Mouse (Mus musculus): ENCODE measurements around the gene Sgsm2. TPM values are rescaled to one million over a fixed set of nuclear protein-coding genes. Genes with fewer than 3 reads are reported as not detected.

Gene Sgsm2
- total and polyA plus RNA-seq, 2 experiments from 2014 or later = 21.3 to 59.2 TPM

- Histone ChIP-seq H3K9ac (replicated peaks; ENCODE audit: low read length) (peak overlapping the region; percentile 97), H3K4me2 (ENCODE audit: low read depth, low read length) (peak overlapping the region; percentile 62), H3K9me3 (ENCODE audit: low read length) (no peaks in the 10 kb centered on the region), H3K27me3 (ENCODE audit: insufficient read depth, low read length) (no peaks in the 10 kb centered on the region), H3K36me3 (ENCODE audit: insufficient read depth, low read length) (no peaks in the 10 kb centered on the region), H3K4me1 (ENCODE audit: insufficient read depth, low read length) (peaks cover 22% of the 10 kb centered on the region), H3K4me3 (ENCODE audit: low read length) (peak overlapping the region; percentile 95), H3K27ac (peak overlapping the region; percentile 95)
- DNase-seq (ENCODE audit: low spot score) = peak; percentile 98
- under 1% methylated on average over 61 of the region's 61 CpGs for whole genome bisulfite sequencing
- peak; percentile 81 for ATAC-seq
- TF ChIP-seq CTCF (IDR thresholded peaks at IDR 0.05; ENCODE audit: low read depth) = no peak
These were observed 65.0 kb downstream of the Sgsm2 start for GRCm38 (mm10) chr11:74831606-74832451.

- peak overlapping the region; percentile 95 for H3K4me3 ChIP-seq (ENCODE audit: low read length)
- H3K27ac ChIP-seq = peak overlapping the region; percentile 95
- H3K9me3 ChIP-seq (ENCODE audit: low read length) = no peaks in the 10 kb centered on the region
- no peaks in the 10 kb centered on the region for H3K27me3 ChIP-seq (ENCODE audit: insufficient read depth, low read length)
- peak overlapping the region; percentile 97 for H3K9ac ChIP-seq (replicated peaks; ENCODE audit: low read length)
- no peak for TF ChIP-seq CTCF (IDR thresholded peaks at IDR 0.05; ENCODE audit: low read depth)
- no peaks in the 10 kb centered on the region; the same call in 1 of the 2 replicates for H3K36me3 ChIP-seq (ENCODE audit: insufficient read depth, low read length)
- H3K4me1 ChIP-seq (ENCODE audit: insufficient read depth, low read length) = peaks cover 22% of the 10 kb centered on the region
- peak overlapping the region; percentile 62 for H3K4me2 ChIP-seq (ENCODE audit: low read depth, low read length)
- no peak for ATAC-seq
- under 1% methylated on average over 33 of the region's 35 CpGs for WGBS
- peak; percentile 72 for DNase-seq (ENCODE audit: low spot score)
These were observed 65.7 kb downstream of the Sgsm2 start for GRCm38 (mm10) chr11:74831191-74831605.

- peak; percentile 100 for DNase-seq (ENCODE audit: low spot score)
- peaks cover 22% of the 10 kb centered on the region for H3K4me1 ChIP-seq (ENCODE audit: insufficient read depth, low read length)
- ATAC-seq = peak; percentile 88
- no peaks in the 10 kb centered on the region for H3K9me3 ChIP-seq (ENCODE audit: low read length)
- H3K36me3 ChIP-seq (ENCODE audit: insufficient read depth, low read length) = no peaks in the 10 kb centered on the region; the same call in 1 of the 2 replicates
- under 1% methylated on average over 66 of the region's 70 CpGs for WGBS
- H3K27ac ChIP-seq = peak within 1 kb of the TSS; percentile 95
- H3K4me2 ChIP-seq (ENCODE audit: low read depth, low read length) = peak within 1 kb of the TSS; percentile 62
- peak within 1 kb of the TSS; percentile 97 for H3K9ac ChIP-seq (replicated peaks; ENCODE audit: low read length)
- H3K27me3 ChIP-seq (ENCODE audit: insufficient read depth, low read length) = no peaks in the 10 kb centered on the region
- TF ChIP-seq CTCF (IDR thresholded peaks at IDR 0.05; ENCODE audit: low read depth) = 0 out of 2 replicates have a peak, but pooled peaks have one; percentile 9
- H3K4me3 ChIP-seq (ENCODE audit: low read length) = peak within 1 kb of the TSS; percentile 95
These were observed 66.4 kb downstream of the Sgsm2 start, which contains the start of gene Mnt for GRCm38 (mm10) chr11:74830256-74831161. Gene Mnt (plus strand): TSS chr11:74830920.

GRCm38 (mm10) chr11:74829812-74830211 is 67.0 kb downstream of the Sgsm2 start:
- Histone ChIP-seq H3K4me2 (ENCODE audit: low read depth, low read length) (peak overlapping the region; percentile 62), H3K9me3 (ENCODE audit: low read length) (no peaks in the 10 kb centered on the region), H3K27ac (peak overlapping the region; percentile 95), H3K9ac (replicated peaks; ENCODE audit: low read length) (peak overlapping the region; percentile 97), H3K27me3 (ENCODE audit: insufficient read depth, low read length) (no peaks in the 10 kb centered on the region), H3K36me3 (ENCODE audit: insufficient read depth, low read length) (no peaks in the 10 kb centered on the region; the same call in 1 of the 2 replicates), H3K4me1 (ENCODE audit: insufficient read depth, low read length) (peaks cover 20% of the 10 kb centered on the region), H3K4me3 (ENCODE audit: low read length) (peak overlapping the region; percentile 95)
- DNase-seq (ENCODE audit: low spot score) (peak; percentile 87), ATAC-seq (peak; percentile 24)
- peak; percentile 25; the same call in 1 of the 2 replicates for TF ChIP-seq CTCF (IDR thresholded peaks at IDR 0.05; ENCODE audit: low read depth)
- under 1% methylated on average over 20 of the region's 20 CpGs for WGBS

GRCm38 (mm10) chr11:74828965-74829550 is 67.8 kb downstream of the Sgsm2 start:
- H3K27me3 ChIP-seq (ENCODE audit: insufficient read depth, low read length) = no peaks in the 10 kb centered on the region
- H3K36me3 ChIP-seq (ENCODE audit: insufficient read depth, low read length) = no peaks in the 10 kb centered on the region; the same call in 1 of the 2 replicates
- TF ChIP-seq CTCF (IDR thresholded peaks at IDR 0.05; ENCODE audit: low read depth) = no peak
- no peak for DNase-seq (ENCODE audit: low spot score)
- H3K9ac ChIP-seq (replicated peaks; ENCODE audit: low read length) = no peak overlapping the region
- H3K27ac ChIP-seq = peak overlapping the region; percentile 95; the same call in 1 of the 2 replicates
- peaks cover 19% of the 10 kb centered on the region for H3K4me1 ChIP-seq (ENCODE audit: insufficient read depth, low read length)
- H3K4me3 ChIP-seq (ENCODE audit: low read length) = peak overlapping the region; percentile 95
- WGBS = 22% methylated on average over 11 of the region's 11 CpGs
- H3K4me2 ChIP-seq (ENCODE audit: low read depth, low read length) = peak overlapping the region; percentile 62
- no peaks in the 10 kb centered on the region for H3K9me3 ChIP-seq (ENCODE audit: low read length)
- ATAC-seq = no peak

- Histone ChIP-seq H3K4me1 (ENCODE audit: insufficient read depth, low read length) (peaks cover 13% of the 10 kb centered on the region), H3K36me3 (ENCODE audit: insufficient read depth, low read length) (no peaks in the 10 kb centered on the region; the same call in 1 of the 2 replicates), H3K9me3 (ENCODE audit: low read length) (no peaks in the 10 kb centered on the region), H3K4me2 (ENCODE audit: low read depth, low read length) (no peak overlapping the region), H3K4me3 (ENCODE audit: low read length) (no peak overlapping the region), H3K27ac (no peak overlapping the region), H3K27me3 (ENCODE audit: insufficient read depth, low read length) (no peaks in the 10 kb centered on the region), H3K9ac (replicated peaks; ENCODE audit: low read length) (no peak overlapping the region)
- 18% methylated on average over 2 of the region's 2 CpGs for WGBS
- peak; percentile 25 for DNase-seq (ENCODE audit: low spot score)
- TF ChIP-seq CTCF (IDR thresholded peaks at IDR 0.05; ENCODE audit: low read depth) = peak; percentile 27; the same call in 1 of the 2 replicates
- ATAC-seq = no peak
These were observed 68.4 kb downstream of the Sgsm2 start for GRCm38 (mm10) chr11:74828404-74828931.

Measured in hindbrain, postnatal 0 days (tissue).